Mouse (Mus musculus): ENCODE measurements around the gene Lmcd1. TPM values are rescaled to one million over a fixed set of nuclear protein-coding genes. Genes with fewer than 3 reads are reported as not detected.

Lmcd1 gene
- polyA plus RNA-seq (2012; ENCODE audit: low replicate concordance) = 0.13 and 2.0 TPM in 2 replicates

DNA sequence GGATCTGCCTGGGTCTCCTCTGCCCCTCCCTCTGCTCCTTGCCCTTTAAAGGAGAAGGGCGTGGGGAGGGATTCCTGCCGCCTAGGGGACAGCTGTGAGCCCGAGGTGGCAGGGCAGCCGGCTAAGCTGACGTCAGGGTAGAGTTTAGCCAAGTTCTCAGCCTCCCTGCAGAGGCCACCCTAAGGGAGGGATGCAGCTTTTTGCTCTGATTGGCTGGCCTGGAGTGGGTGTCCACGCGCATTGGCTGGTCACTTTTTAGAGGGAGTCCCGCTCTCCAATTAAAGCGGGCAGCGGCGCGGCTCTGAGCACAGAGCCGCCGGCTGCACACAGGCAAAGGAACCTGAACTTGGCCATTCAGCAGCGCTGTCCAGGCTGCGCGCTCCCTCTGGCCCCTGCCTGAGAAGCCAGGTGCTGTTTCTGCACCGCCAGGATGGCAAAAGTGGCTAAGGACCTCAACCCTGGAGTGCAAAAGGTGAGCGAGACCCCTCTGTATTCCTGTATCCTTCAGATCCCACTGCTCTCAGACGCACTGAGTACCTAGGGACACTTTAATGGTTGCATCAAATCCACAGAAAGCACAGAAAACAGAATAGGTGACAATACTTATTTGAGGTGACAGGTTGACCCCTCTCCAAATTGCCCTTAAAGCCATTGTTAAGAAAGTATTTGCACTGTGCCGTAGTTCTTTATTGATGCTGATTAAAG is at the start of gene Lmcd1:
Lmcd1 (plus strand) TSS at position 258 of the 705 bp plus-strand sequence.

Other genes starting within 250 kb of the Lmcd1 start
- not detected in 2 replicates for gene Ssu2, start 114.3 kb downstream of the Lmcd1 start, polyA plus RNA-seq (2012; ENCODE audit: low replicate concordance)
- not detected in 2 replicates for gene Cav3, start 185.7 kb downstream of the Lmcd1 start, polyA plus RNA-seq (2012; ENCODE audit: low replicate concordance)
- gene Oxtr, start 216.2 kb downstream of the Lmcd1 start, polyA plus RNA-seq (2012; ENCODE audit: low replicate concordance) = not detected in 2 replicates

Measured in hematopoietic multipotent progenitor cell, adult 10-12 weeks (in vitro differentiated cells).